ENCODE assay signal across 11 mouse cellular contexts in genomic region chr9:61445711-61446222, GRCm38 (mm10).
DNase-seq lines count a peak whose midpoint lies in the region; ATAC-seq and TF ChIP-seq lines count a peak whose summit lies in the region.
"Had no signal": no experiment of that assay in that cellular context is flagged by ENCODE, and none has a peak within 500 bp of the region (broad histone marks: within the 10 kb centered on the region; RNA-seq: fewer than 3 reads in every experiment).

No protein-coding gene starts in this region.

- TF ChIP-seq CTCF in brain, embryonic 14.5 days (IDR thresholded peaks at IDR 0.05; ENCODE audit: borderline replicate concordance, extremely low read depth, insufficient read depth, insufficient read length) = no peak

- no peaks in the 10 kb centered on the region for H3K9me3 ChIP-seq in midbrain, embryonic 10.5 days (replicated peaks)
- H3K9me3 ChIP-seq in midbrain, embryonic 15.5 days = no peaks in the 10 kb centered on the region
- no peaks in the 10 kb centered on the region for H3K9me3 ChIP-seq in midbrain, embryonic 13.5 days
- no peaks in the 10 kb centered on the region for H3K9me3 ChIP-seq in kidney, embryonic 16.5 days (ENCODE audit: low read length)
- H3K9me3 ChIP-seq: liver, embryonic 13.5 days; megakaryocyte, embryonic 14.5 days had no signal

- H3K9ac ChIP-seq in midbrain, embryonic 15.5 days = no peak overlapping the region
- no peak overlapping the region for H3K9ac ChIP-seq in midbrain, embryonic 13.5 days (replicated peaks)
- H3K9ac ChIP-seq in kidney, embryonic 16.5 days (replicated peaks; ENCODE audit: low read length) = no peak overlapping the region
- H3K9ac ChIP-seq: liver, embryonic 13.5 days had no signal

- peaks cover 76% of the 10 kb centered on the region for H3K4me1 ChIP-seq in midbrain, embryonic 10.5 days
- H3K4me1 ChIP-seq in midbrain, embryonic 15.5 days = peaks cover 24% of the 10 kb centered on the region
- peaks cover 39% of the 10 kb centered on the region for H3K4me1 ChIP-seq in midbrain, embryonic 13.5 days (replicated peaks)
- peaks cover 43% of the 10 kb centered on the region for H3K4me1 ChIP-seq in kidney, embryonic 16.5 days (ENCODE audit: insufficient read depth, low read length)
- H3K4me1 ChIP-seq: liver, embryonic 13.5 days; megakaryocyte, embryonic 14.5 days had no signal

- H3K36me3 ChIP-seq in midbrain, embryonic 10.5 days = no peaks in the 10 kb centered on the region
- H3K36me3 ChIP-seq in midbrain, embryonic 15.5 days (replicated peaks) = no peaks in the 10 kb centered on the region
- no peaks in the 10 kb centered on the region for H3K36me3 ChIP-seq in midbrain, embryonic 13.5 days
- H3K36me3 ChIP-seq in kidney, embryonic 16.5 days (ENCODE audit: insufficient read depth, low read length) = no peaks in the 10 kb centered on the region
- H3K36me3 ChIP-seq: liver, embryonic 13.5 days had no signal

- no peak overlapping the region for H3K4me2 ChIP-seq in midbrain, embryonic 15.5 days
- no peak overlapping the region for H3K4me2 ChIP-seq in midbrain, embryonic 13.5 days (replicated peaks)
- no peak overlapping the region for H3K4me2 ChIP-seq in kidney, embryonic 16.5 days (replicated peaks; ENCODE audit: low read depth, low read length)
- H3K4me2 ChIP-seq: liver, embryonic 13.5 days had no signal

- H3K27me3 ChIP-seq in midbrain, embryonic 10.5 days (ENCODE audit: low read depth, poor library complexity, severe bottlenecking) = peaks cover 29% of the 10 kb centered on the region; the same call in 1 of the 2 replicates
- H3K27me3 ChIP-seq in midbrain, embryonic 15.5 days (replicated peaks) = no peaks in the 10 kb centered on the region
- H3K27me3 ChIP-seq in midbrain, embryonic 13.5 days = peaks cover 18% of the 10 kb centered on the region
- H3K27me3 ChIP-seq in kidney, embryonic 16.5 days (ENCODE audit: insufficient read depth, low read length) = peaks cover 10% of the 10 kb centered on the region

- DNase-seq in midbrain, embryonic 10.5 days (ENCODE audit: low spot score) = peak; percentile 65
- peak; percentile 56 for DNase-seq in brain, embryonic 14.5 days (ENCODE audit: low read depth)
- peak; percentile 41 for DNase-seq in gastrocnemius, postnatal 14 days
- no peak for DNase-seq in ovary, adult 18-20 months (ENCODE audit: low spot score)
- DNase-seq: liver, embryonic 13.5 days; right cerebral cortex, postnatal 4 days had no signal

- intact Hi-C loops in gastrocnemius, postnatal 14 days (cut with DNase I; ENCODE audit: low total_unique reads) = no loop called here

- TF ChIP-seq POLR2A in brain, embryonic 14.5 days (IDR thresholded peaks at IDR 0.05; ENCODE audit: borderline replicate concordance, extremely low read depth, insufficient read depth, insufficient read length, poor library complexity, severe bottlenecking) = no peak

- no peak for ATAC-seq in midbrain, embryonic 15.5 days (replicated peaks)
- peak; percentile 46; the same call in 1 of the 2 replicates for ATAC-seq in midbrain, embryonic 13.5 days
- no peak for ATAC-seq in kidney, embryonic 16.5 days (ENCODE audit: low FRiP score, low TSS enrichment)

- H3K27ac ChIP-seq in midbrain, embryonic 10.5 days (replicated peaks) = peak overlapping the region; percentile 84
- H3K27ac ChIP-seq in midbrain, embryonic 15.5 days = no peak overlapping the region
- no peak overlapping the region for H3K27ac ChIP-seq in midbrain, embryonic 13.5 days
- no peak overlapping the region for H3K27ac ChIP-seq in kidney, embryonic 16.5 days (ENCODE audit: low read length)
- H3K27ac ChIP-seq: liver, embryonic 13.5 days had no signal

- WGBS in midbrain, embryonic 10.5 days = 4% methylated on average over 5 of the region's 5 CpGs
- 13% methylated on average over 5 of the region's 5 CpGs for WGBS in midbrain, embryonic 15.5 days
- WGBS in midbrain, embryonic 13.5 days = 3% methylated on average over 5 of the region's 5 CpGs
- 33% methylated on average over 5 of the region's 5 CpGs for WGBS in kidney, embryonic 16.5 days

- 0 out of 2 replicates have a peak overlapping the region, but pooled peaks have one; percentile 7 for H3K4me3 ChIP-seq in midbrain, embryonic 10.5 days
- no peak overlapping the region for H3K4me3 ChIP-seq in midbrain, embryonic 15.5 days
- no peak overlapping the region for H3K4me3 ChIP-seq in midbrain, embryonic 13.5 days (replicated peaks)
- no peak overlapping the region for H3K4me3 ChIP-seq in kidney, embryonic 16.5 days (ENCODE audit: low read length)
- H3K4me3 ChIP-seq: erythroblast, embryonic 14.5 days; liver, embryonic 13.5 days; megakaryocyte, embryonic 14.5 days had no signal
